Comparison of ENCODE assay signal across 8 mouse cellular contexts in the genomic region with DNA sequence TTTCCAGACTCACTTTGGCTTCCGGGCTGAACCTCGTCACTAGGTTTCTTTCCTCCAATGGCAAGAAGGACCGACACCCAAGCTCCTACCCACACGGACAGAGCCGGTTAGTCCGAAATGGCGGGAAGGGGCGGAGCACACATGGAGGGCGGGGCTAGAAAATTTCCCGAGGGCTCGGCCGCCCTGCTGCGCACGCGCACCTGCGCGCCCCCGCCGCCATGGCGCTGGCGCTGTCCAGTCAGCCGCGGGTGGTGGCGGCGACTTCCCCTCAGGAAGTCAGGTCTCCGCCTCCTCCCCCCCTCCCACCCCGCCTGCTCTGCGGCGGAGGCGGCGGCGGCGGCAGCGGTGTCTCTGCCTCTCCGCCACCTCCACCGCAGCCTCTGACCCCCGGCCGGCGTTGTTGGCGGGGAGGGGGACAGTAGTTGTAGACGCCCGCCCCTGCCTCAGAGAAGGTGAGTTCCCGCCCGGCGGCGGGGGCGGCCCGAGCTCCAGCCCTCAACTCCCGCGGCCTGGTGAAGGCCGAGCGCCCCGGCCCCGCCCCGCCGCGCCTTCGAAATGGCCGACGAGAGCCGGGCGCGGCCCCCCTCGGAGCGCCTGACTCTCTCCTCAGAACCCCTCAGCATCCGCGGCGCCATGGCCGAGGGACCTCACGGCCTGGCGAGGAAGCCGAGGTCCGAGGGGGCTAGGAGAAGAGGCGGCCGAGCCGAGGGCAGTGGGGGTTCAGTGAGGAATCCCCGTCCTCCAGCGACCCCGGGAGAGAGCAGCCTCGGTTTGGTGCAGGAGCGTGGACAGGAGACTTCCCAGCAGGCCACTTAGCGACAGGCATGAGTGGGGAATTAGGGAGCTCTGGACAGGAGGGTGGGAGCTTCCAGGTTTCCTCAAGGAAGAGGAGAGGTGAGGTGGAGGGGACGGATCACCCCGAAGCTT. TPM values are rescaled to one million over a fixed set of nuclear protein-coding genes. Genes with fewer than 3 reads are reported as not detected.
DNase-seq lines count a peak whose midpoint lies in the region; ATAC-seq and TF ChIP-seq lines count a peak whose summit lies in the region.

Gene Krcc1, plus strand, starts transcription at position 289 of the 927 bp plus-strand sequence.

- H3K27me3 ChIP-seq in embryonic facial prominence, embryonic 14.5 days (replicated peaks; ENCODE audit: control insufficient read depth, insufficient read depth, low read length): no peaks in the 10 kb centered on the region
- no peaks in the 10 kb centered on the region for H3K27me3 ChIP-seq in heart, adult 2 months (ENCODE audit: control insufficient read depth, insufficient read depth, low read length)
- H3K27me3 ChIP-seq in limb, embryonic 13.5 days: no peaks in the 10 kb centered on the region
- no peaks in the 10 kb centered on the region for H3K27me3 ChIP-seq in midbrain, embryonic 16.5 days (ENCODE audit: control insufficient read depth, insufficient read depth, low read depth, low read length)

- H3K27ac ChIP-seq in embryonic facial prominence, embryonic 14.5 days (replicated peaks; ENCODE audit: low read depth, low read length): peak within 1 kb of the TSS; percentile 96
- peak within 1 kb of the TSS; percentile 99 for H3K27ac ChIP-seq in heart, adult 2 months
- peak within 1 kb of the TSS; percentile 98 for H3K27ac ChIP-seq in limb, embryonic 13.5 days
- peak within 1 kb of the TSS; percentile 98 for H3K27ac ChIP-seq in midbrain, embryonic 16.5 days (ENCODE audit: low read length)

- 0% methylated on average over 50 of the region's 84 CpGs for WGBS in embryonic facial prominence, embryonic 14.5 days
- under 1% methylated on average over 82 of the region's 84 CpGs for WGBS in heart, adult 2 months
- under 1% methylated on average over 72 of the region's 84 CpGs for WGBS in limb, embryonic 13.5 days
- under 1% methylated on average over 70 of the region's 84 CpGs for WGBS in midbrain, embryonic 16.5 days

- H3K36me3 ChIP-seq in embryonic facial prominence, embryonic 14.5 days (ENCODE audit: control insufficient read depth, insufficient read depth, low read length): no peaks in the 10 kb centered on the region
- peaks cover 13% of the 10 kb centered on the region for H3K36me3 ChIP-seq in heart, adult 2 months (ENCODE audit: control insufficient read depth, insufficient read depth, low read length)
- no peaks in the 10 kb centered on the region for H3K36me3 ChIP-seq in limb, embryonic 13.5 days
- no peaks in the 10 kb centered on the region for H3K36me3 ChIP-seq in midbrain, embryonic 16.5 days (ENCODE audit: control insufficient read depth, insufficient read depth, low read length)

- peak within 1 kb of the TSS; percentile 98 for H3K9ac ChIP-seq in embryonic facial prominence, embryonic 14.5 days (ENCODE audit: low read depth, low read length)
- H3K9ac ChIP-seq in heart, adult 2 months (ENCODE audit: low read depth, low read length): peak within 1 kb of the TSS; percentile 89
- H3K9ac ChIP-seq in limb, embryonic 13.5 days: peak within 1 kb of the TSS; percentile 97
- peak within 1 kb of the TSS; percentile 98 for H3K9ac ChIP-seq in midbrain, embryonic 16.5 days (ENCODE audit: low read depth, low read length)

- H3K4me1 ChIP-seq in embryonic facial prominence, embryonic 14.5 days (ENCODE audit: control insufficient read depth, insufficient read depth, low read length): peaks cover 3% of the 10 kb centered on the region
- H3K4me1 ChIP-seq in heart, adult 2 months (ENCODE audit: control insufficient read depth, insufficient read depth, low read length): peaks cover 4% of the 10 kb centered on the region
- H3K4me1 ChIP-seq in limb, embryonic 13.5 days: peaks cover 19% of the 10 kb centered on the region
- H3K4me1 ChIP-seq in midbrain, embryonic 16.5 days (ENCODE audit: control insufficient read depth, insufficient read depth, low read length): peaks cover 16% of the 10 kb centered on the region

- TF ChIP-seq EP300 in heart, adult 2 months (IDR thresholded peaks at IDR 0.05; ENCODE audit: insufficient read depth, low read depth, low read length): no peak

- peak within 1 kb of the TSS; percentile 92 for H3K4me3 ChIP-seq in embryonic facial prominence, embryonic 14.5 days (ENCODE audit: low read depth, low read length)
- peak within 1 kb of the TSS; percentile 71 for H3K4me3 ChIP-seq in heart, adult 2 months
- peak within 1 kb of the TSS; percentile 87 for H3K4me3 ChIP-seq in limb, embryonic 13.5 days
- H3K4me3 ChIP-seq in midbrain, embryonic 16.5 days (ENCODE audit: low read depth, low read length): peak within 1 kb of the TSS; percentile 94

- no peaks in the 10 kb centered on the region for H3K9me3 ChIP-seq in embryonic facial prominence, embryonic 14.5 days (ENCODE audit: control insufficient read depth, low read length)
- H3K9me3 ChIP-seq in limb, embryonic 13.5 days: no peaks in the 10 kb centered on the region
- no peaks in the 10 kb centered on the region for H3K9me3 ChIP-seq in midbrain, embryonic 16.5 days (replicated peaks; ENCODE audit: control insufficient read depth, low read length, poor library complexity, severe bottlenecking)

- DNase-seq in 3T3-L1 (ENCODE audit: low read depth, low spot score): peak; percentile 97
- DNase-seq in adrenal gland, postnatal 4 days (ENCODE audit: low spot score in 2 of 2): peak; percentile 93 to 95
- peak; percentile 98 for DNase-seq in embryonic facial prominence, embryonic 14.5 days (ENCODE audit: low spot score)
- peak; percentile 98 to 99 for DNase-seq in heart, adult 2 months
- DNase-seq in kidney, adult 8-10 months: peak; percentile 98
- DNase-seq in spleen, postnatal 10 days (ENCODE audit: low spot score in 2 of 2): peak; percentile 91 to 97

- TF ChIP-seq POLR2A in heart, adult 2 months (IDR thresholded peaks at IDR 0.05; ENCODE audit: insufficient read depth, low read depth, low read length): peak; percentile 87

- 0 out of 2 replicates have a peak, but pooled peaks cover 2% of the 10 kb centered on the region for H3K79me2 ChIP-seq in heart, adult 2 months (replicated peaks; ENCODE audit: control insufficient read depth, insufficient read depth, low read length)

- ATAC-seq in embryonic facial prominence, embryonic 14.5 days (ENCODE audit: low read depth): peak; percentile 96
- ATAC-seq in limb, embryonic 13.5 days (ENCODE audit: low FRiP score, low read depth): peak; percentile 94
- peak; percentile 96 for ATAC-seq in midbrain, embryonic 16.5 days

- peak; percentile 31; the same call in 1 of the 2 replicates for TF ChIP-seq CTCF in heart, adult 2 months (IDR thresholded peaks at IDR 0.05)

- intact Hi-C loops in heart, adult 2 months (cut with DNase I): loop anchor here (2.0 to 10.0 kb wide), 5 partner anchors 107 to 361 kb away; partner anchors contain the start of genes Chmp3 and Kdm3a

- H3K4me2 ChIP-seq in embryonic facial prominence, embryonic 14.5 days (ENCODE audit: low read depth, low read length): peak within 1 kb of the TSS; percentile 60
- peak within 1 kb of the TSS; percentile 82 for H3K4me2 ChIP-seq in limb, embryonic 13.5 days (replicated peaks)
- peak within 1 kb of the TSS; percentile 90 for H3K4me2 ChIP-seq in midbrain, embryonic 16.5 days (ENCODE audit: low read length)

RNA-seq across cellular contexts. Expression of gene Krcc1, which starts in this region (rescaled TPM):
- 10 to 100 TPM; 48.8 to 55.4 TPM for total RNA-seq in adrenal gland, postnatal 4 days (2021)
- polyA plus RNA-seq in embryonic facial prominence, embryonic 14.5 days (2014; fragmentation: Nextera tagmentation; extraction: Ambion mirVana): 47.4 and 47.5 TPM in 2 replicates
- 10 to 100 TPM; 56.1 to 63.5 TPM for total RNA-seq in heart, adult 2 months (2021)
- polyA plus RNA-seq in heart, adult 2 months (2012; rRNA removed): 10.2 and 16.3 TPM in 2 replicates
- 38.7 and 41.8 TPM in 2 replicates for polyA plus RNA-seq in limb, embryonic 13.5 days (2015; fragmentation: Nextera tagmentation; extraction: Ambion mirVana)
- polyA plus RNA-seq in midbrain, embryonic 16.5 days (2015; fragmentation: Nextera tagmentation; extraction: Ambion mirVana): 15.0 and 17.0 TPM in 2 replicates

Comparison
In these comparisons a context has a peak if more than half of its experiments do, and no peak if none do; other contexts are left out.
1. Peak in every context shown above with its lines: DNase-seq, ATAC-seq, H3K4me3 ChIP-seq and H3K27ac ChIP-seq.